Mouse (Mus musculus): ENCODE results near the gene Snx1. TPM values are rescaled to one million over a fixed set of nuclear protein-coding genes. Genes with fewer than 3 reads are reported as not detected.

Gene Snx1
- total and polyA plus RNA-seq, 3 experiments, result 86.4 to 186 (median 110) TPM

DNA sequence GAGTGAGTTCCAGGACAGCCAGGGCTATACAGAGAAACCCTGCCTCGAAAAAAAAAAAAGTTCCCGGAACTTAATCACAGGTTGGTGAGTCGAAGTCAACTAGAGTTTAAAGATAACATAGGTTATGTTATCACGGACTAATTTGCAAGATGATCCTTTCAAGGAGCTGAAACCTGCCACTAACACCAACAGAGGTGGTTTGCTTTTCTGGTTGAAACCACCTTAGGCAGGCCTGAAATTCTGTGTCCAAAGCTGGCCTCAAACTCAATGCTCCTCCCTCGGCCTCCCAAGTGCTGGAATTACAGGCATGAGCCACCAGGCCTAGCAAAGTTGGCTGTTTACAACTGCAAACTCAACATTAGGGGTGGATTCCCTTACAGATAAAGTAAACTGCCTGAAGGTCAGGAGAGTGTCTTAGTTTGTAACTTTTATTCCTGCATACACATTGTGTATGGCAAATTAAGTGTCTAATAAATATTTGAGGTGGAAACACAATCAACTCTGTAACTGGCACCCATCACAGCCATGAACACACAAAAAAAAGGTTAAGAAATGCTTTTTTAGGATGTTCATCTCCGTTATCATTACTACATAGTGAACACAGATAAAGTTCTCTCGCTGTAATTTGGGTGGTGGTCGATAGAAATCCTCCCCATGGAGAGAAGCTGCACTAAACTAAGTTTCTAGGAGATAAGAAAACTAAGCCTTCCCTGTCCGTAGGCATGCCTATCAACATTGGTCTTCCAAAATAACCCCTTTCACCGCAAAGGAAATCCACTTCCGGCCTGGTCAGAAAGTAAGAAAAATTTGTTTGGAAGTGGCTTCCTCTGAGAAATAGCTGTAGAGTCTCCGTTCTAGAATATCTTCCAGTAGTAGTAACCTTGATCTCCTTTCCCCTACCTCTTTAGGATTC lies 588 bp downstream of the Snx1 start:
- Histone ChIP-seq H3K9ac (ENCODE audit: insufficient read depth, low read depth) (peak overlapping the region; percentile 89), H3K4me2 (ENCODE audit: insufficient read depth, low read depth, poor library complexity, severe bottlenecking) (peak overlapping the region; percentile 99), H3K36me3 (replicated peaks in 1 of 2; ENCODE audit: control insufficient read depth in 1 of 2, insufficient read depth in 1 of 2, low read length in 1 of 2) (peaks cover 8 to 27% of the 10 kb centered on the region in 2 experiments), H3K4me1 (ENCODE audit: control insufficient read depth in 1 of 2, insufficient read depth in 2 of 2) (peaks cover 8 to 50% of the 10 kb centered on the region in 2 experiments), H3K4me3 (replicated peaks in 1 of 3; ENCODE audit: low read depth in 2 of 3, low read length in 2 of 3, poor library complexity in 1 of 3) (peak overlapping the region; percentile 64 to 91 (median 72)), H3K27me3 (replicated peaks) (no peaks in the 10 kb centered on the region), H3K79me2 (replicated peaks; ENCODE audit: control insufficient read depth, extremely low read depth, insufficient read depth, poor library complexity, severe bottlenecking) (peaks cover 59% of the 10 kb centered on the region), H3K9me3 (replicated peaks; ENCODE audit: low read length) (no peaks in the 10 kb centered on the region), H3K27ac (ENCODE audit: insufficient read depth, low read depth) (peak overlapping the region; percentile 93)
- TF ChIP-seq JUN (IDR thresholded peaks at IDR 0.05; ENCODE audit: insufficient read depth, low read depth, low read length), result no peak
- 0 out of 2 replicates have a peak, but pooled peaks have one; percentile 58 for TF ChIP-seq RCOR1 (conservative IDR thresholded peaks at IDR 0.05; ENCODE audit: low read depth, low read length)
- peak; percentile 80 for TF ChIP-seq ZNF384 (IDR thresholded peaks at IDR 0.05; ENCODE audit: low read depth, low read length)
- peak; percentile 66 for TF ChIP-seq EP300 (IDR thresholded peaks at IDR 0.05; ENCODE audit: low read length)
- TF ChIP-seq MAFK (IDR thresholded peaks at IDR 0.05; ENCODE audit: insufficient replicate concordance, low read length), result 0 out of 2 replicates have a peak, but pooled peaks have one; percentile 20
- peak; percentile 5; the same call in 1 of the 2 replicates for TF ChIP-seq MAZ (IDR thresholded peaks at IDR 0.05; ENCODE audit: low read depth, low read length)
- TF ChIP-seq CHD1 (IDR thresholded peaks at IDR 0.05; ENCODE audit: low read depth, low read length), result 0 out of 2 replicates have a peak, but pooled peaks have one; percentile 39
- no peak for TF ChIP-seq NRF1 (IDR thresholded peaks at IDR 0.05; ENCODE audit: low read depth, low read length)
- TF ChIP-seq KAT2A (IDR thresholded peaks at IDR 0.05; ENCODE audit: insufficient replicate concordance, low read length), result no peak
- TF ChIP-seq E2F4 (IDR thresholded peaks at IDR 0.05; ENCODE audit: insufficient replicate concordance, low read depth, low read length), result no peak
- no peak for TF ChIP-seq HCFC1 (IDR thresholded peaks at IDR 0.05; ENCODE audit: low read depth, low read length)
- 0 out of 2 replicates have a peak, but pooled peaks have one; percentile 13 for TF ChIP-seq SIN3A (IDR thresholded peaks at IDR 0.05; ENCODE audit: low read length)
- TF ChIP-seq JUND (conservative IDR thresholded peaks at IDR 0.05; ENCODE audit: low read depth, low read length), result peak; percentile 44
- no peak for TF ChIP-seq CHD2 (IDR thresholded peaks at IDR 0.05; ENCODE audit: low read length)
- DNase-seq (ENCODE audit: extremely low read depth), result no peak
- dilution Hi-C loops (cut with MboI; ENCODE audit: extremely low pct_ligation_motif_present, extremely low pct_unique_long_range_greater_than_20kb, low sequenced_read_pairs), result no loop called here
- in situ Hi-C loops (cut with MboI; ENCODE audit: low pct_ligation_motif_present, low pct_unique_long_range_greater_than_20kb, low sequenced_read_pairs), result loop anchor here (25.0 kb wide), 2 partner anchors 387 to 662 kb away; partner anchors contain the start of genes Aph1b, Fbxl22 and Gm10647

GRCm38 (mm10) chr9:66124681-66125542 lies 1.5 kb downstream of the Snx1 start:
- H3K4me2 ChIP-seq (ENCODE audit: insufficient read depth, low read depth, poor library complexity, severe bottlenecking), result peak overlapping the region; percentile 99
- H3K36me3 ChIP-seq (replicated peaks in 1 of 2; ENCODE audit: control insufficient read depth in 1 of 2, insufficient read depth in 1 of 2, low read length in 1 of 2), result peaks cover 8 to 28% of the 10 kb centered on the region in 2 experiments
- in situ Hi-C loops (cut with MboI; ENCODE audit: low pct_ligation_motif_present, low pct_unique_long_range_greater_than_20kb, low sequenced_read_pairs), result loop anchor here (25.0 kb wide), 2 partner anchors 387 to 662 kb away; partner anchors contain the start of genes Aph1b, Fbxl22 and Gm10647
- H3K9me3 ChIP-seq (replicated peaks; ENCODE audit: low read length), result no peaks in the 10 kb centered on the region
- H3K27me3 ChIP-seq (replicated peaks), result no peaks in the 10 kb centered on the region
- DNase-seq (ENCODE audit: extremely low read depth), result peak; percentile 99
- H3K4me3 ChIP-seq (replicated peaks in 1 of 3; ENCODE audit: low read depth in 2 of 3, low read length in 2 of 3, poor library complexity in 1 of 3), result peak overlapping the region; percentile 68 to 92 (median 86)
- H3K27ac ChIP-seq (ENCODE audit: insufficient read depth, low read depth), result peak overlapping the region; percentile 41; the same call in 1 of the 2 replicates
- peak overlapping the region; percentile 89 for H3K9ac ChIP-seq (ENCODE audit: insufficient read depth, low read depth)
- H3K4me1 ChIP-seq (ENCODE audit: control insufficient read depth in 1 of 2, insufficient read depth in 2 of 2), result peaks cover 5 to 48% of the 10 kb centered on the region in 2 experiments; a peak in 3 of 4 replicates
- H3K79me2 ChIP-seq (replicated peaks; ENCODE audit: control insufficient read depth, extremely low read depth, insufficient read depth, poor library complexity, severe bottlenecking), result peaks cover 59% of the 10 kb centered on the region
- dilution Hi-C loops (cut with MboI; ENCODE audit: extremely low pct_ligation_motif_present, extremely low pct_unique_long_range_greater_than_20kb, low sequenced_read_pairs), result no loop called here
- TF ChIP-seq ZC3H11A (IDR thresholded peaks at IDR 0.05; ENCODE audit: low read depth, low read length) (no peak), MYC (IDR thresholded peaks at IDR 0.05; ENCODE audit: low read depth, low read length) (peak; percentile 87; the same call in 1 of the 2 replicates), IRF4 (IDR thresholded peaks at IDR 0.05; ENCODE audit: low read depth, low read length) (peak; percentile 32; the same call in 1 of the 2 replicates), KAT2A (IDR thresholded peaks at IDR 0.05; ENCODE audit: insufficient replicate concordance, low read length) (peak; percentile 74; the same call in 1 of the 2 replicates), JUN (IDR thresholded peaks at IDR 0.05; ENCODE audit: insufficient read depth, low read depth, low read length) (no peak), POLR2AphosphoS2 (IDR thresholded peaks at IDR 0.05; ENCODE audit: low read depth, low read length) (no peak), CTCF (conservative IDR thresholded peaks at IDR 0.05 in 1 of 2, IDR thresholded peaks at IDR 0.05 in 1 of 2; ENCODE audit: low read depth in 2 of 2, low read length in 2 of 2) (no peak), USF2 (conservative IDR thresholded peaks at IDR 0.05; ENCODE audit: low read depth, low read length) (no peak), MAFK (IDR thresholded peaks at IDR 0.05; ENCODE audit: insufficient replicate concordance, low read length) (no peak), ETS1 (conservative IDR thresholded peaks at IDR 0.05; ENCODE audit: low read depth, low read length) (0 out of 2 replicates have a peak, but pooled peaks have one; percentile 33), CHD2 (IDR thresholded peaks at IDR 0.05; ENCODE audit: low read length) (0 out of 2 replicates have a peak, but pooled peaks have one; percentile 10), TBP (conservative IDR thresholded peaks at IDR 0.05; ENCODE audit: low read depth, low read length) (peak; percentile 57; the same call in 1 of the 2 replicates), JUND (conservative IDR thresholded peaks at IDR 0.05; ENCODE audit: low read depth, low read length) (no peak), MAX (IDR thresholded peaks at IDR 0.05; ENCODE audit: low read length) (peak; percentile 83; the same call in 1 of the 2 replicates), BHLHE40 (IDR thresholded peaks at IDR 0.05; ENCODE audit: low read depth, low read length) (0 out of 2 replicates have a peak, but pooled peaks have one; percentile 45), CHD1 (IDR thresholded peaks at IDR 0.05; ENCODE audit: low read depth, low read length) (no peak), ZNF384 (IDR thresholded peaks at IDR 0.05; ENCODE audit: low read depth, low read length) (peak; percentile 16; the same call in 1 of the 2 replicates), PAX5 (IDR thresholded peaks at IDR 0.05; ENCODE audit: low read length) (no peak)

All from CH12.LX (cell line).